Mouse (Mus musculus): ENCODE results near the gene Eif4e. TPM values are rescaled to one million over a fixed set of nuclear protein-coding genes. Genes with fewer than 3 reads are reported as not detected.

Eif4e gene
- 240 and 259 TPM in 2 replicates for polyA plus RNA-seq (2015; fragmentation: Nextera tagmentation; extraction: Ambion mirVana)

DNA sequence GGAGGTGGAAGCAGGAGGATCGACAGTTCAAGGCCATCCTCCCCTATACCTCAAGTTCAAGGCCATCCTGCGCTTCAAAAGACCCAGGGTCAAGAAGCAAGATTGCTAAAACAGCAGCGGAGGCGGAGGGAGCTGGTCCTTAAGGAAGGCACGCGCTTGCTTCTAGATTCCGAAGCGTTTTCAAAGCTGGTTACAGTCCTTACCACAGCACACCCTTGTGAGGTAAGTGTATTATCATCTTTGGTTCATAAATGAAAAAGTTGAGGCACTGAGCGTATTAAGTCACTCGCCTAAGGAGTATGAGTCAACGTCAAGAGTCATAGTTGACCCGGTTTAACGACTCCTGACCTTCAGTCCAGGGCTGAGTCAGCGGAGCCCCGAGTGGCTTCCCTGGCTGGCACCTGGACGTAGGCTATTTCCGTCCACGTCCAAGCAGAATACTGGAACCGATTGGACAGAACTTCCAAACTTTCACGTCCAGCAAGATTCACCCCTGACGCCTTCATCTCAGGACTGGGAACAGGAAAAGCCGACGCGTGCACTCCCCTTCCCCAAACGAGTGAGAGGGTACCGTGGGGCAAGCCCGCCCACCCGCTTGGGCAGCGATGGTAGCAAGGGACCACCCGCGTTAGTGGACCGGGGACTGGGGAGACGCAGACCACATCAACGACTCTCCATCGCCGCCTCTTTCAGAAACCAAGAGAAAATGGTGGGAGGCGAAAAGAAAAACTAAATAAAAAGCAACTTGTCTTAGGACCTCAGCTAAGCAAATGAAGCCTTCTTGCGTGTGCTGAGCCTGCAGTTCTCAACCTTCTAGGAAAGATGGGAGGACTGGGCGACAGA, at the start of gene Eif4e:
Gene Eif4e (plus strand): TSS at position 107 of the 843 bp plus-strand sequence.
- Histone ChIP-seq H3K27ac (peak within 1 kb of the TSS; percentile 96), H3K36me3 (ENCODE audit: insufficient read depth, low read length) (no peaks in the 10 kb centered on the region), H3K9ac (ENCODE audit: low read depth, low read length) (peak within 1 kb of the TSS; percentile 67), H3K4me3 (replicated peaks; ENCODE audit: low read depth, low read length) (peak within 1 kb of the TSS; percentile 100), H3K9me3 (replicated peaks; ENCODE audit: low read length) (no peaks in the 10 kb centered on the region), H3K27me3 (ENCODE audit: insufficient read depth, low read length) (no peaks in the 10 kb centered on the region), H3K4me1 (replicated peaks; ENCODE audit: insufficient read depth, low read length) (0 out of 2 replicates have a peak, but pooled peaks cover 15% of the 10 kb centered on the region), H3K4me2 (ENCODE audit: low read length) (peak within 1 kb of the TSS; percentile 81)
- DNase-seq (ENCODE audit: low spot score): peak; percentile 65
- ATAC-seq (replicated peaks; ENCODE audit: low FRiP score, low read depth): peak; percentile 71
- no peak for TF ChIP-seq CTCF (IDR thresholded peaks at IDR 0.05; ENCODE audit: low read depth)
- 2% methylated on average over 39 of the region's 39 CpGs for WGBS

DNA sequence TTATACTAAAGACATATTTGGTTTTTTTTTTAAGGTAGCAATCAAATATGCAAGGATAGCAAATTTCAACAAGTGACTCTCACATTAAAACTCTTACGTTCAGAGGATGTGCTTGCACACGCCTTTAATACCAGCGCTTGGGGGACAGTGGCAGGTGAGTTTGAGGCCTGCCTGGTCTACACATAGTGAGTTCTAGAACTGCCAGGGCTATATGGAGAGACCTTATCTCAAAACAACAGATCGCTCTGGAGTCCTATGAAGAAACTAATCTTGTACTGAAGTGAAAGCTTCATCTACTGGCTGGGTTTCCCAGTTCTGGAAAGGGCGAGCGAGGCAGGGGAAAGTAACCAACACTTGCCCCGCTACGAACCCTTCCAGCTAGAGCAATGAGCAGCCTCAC, 46.5 kb upstream of the Eif4e start:
- Histone ChIP-seq H3K9me3 (replicated peaks; ENCODE audit: low read length) (no peaks in the 10 kb centered on the region), H3K4me1 (replicated peaks; ENCODE audit: insufficient read depth, low read length) (no peaks in the 10 kb centered on the region)
- TF ChIP-seq CTCF (IDR thresholded peaks at IDR 0.05; ENCODE audit: low read depth): no peak

DNA sequence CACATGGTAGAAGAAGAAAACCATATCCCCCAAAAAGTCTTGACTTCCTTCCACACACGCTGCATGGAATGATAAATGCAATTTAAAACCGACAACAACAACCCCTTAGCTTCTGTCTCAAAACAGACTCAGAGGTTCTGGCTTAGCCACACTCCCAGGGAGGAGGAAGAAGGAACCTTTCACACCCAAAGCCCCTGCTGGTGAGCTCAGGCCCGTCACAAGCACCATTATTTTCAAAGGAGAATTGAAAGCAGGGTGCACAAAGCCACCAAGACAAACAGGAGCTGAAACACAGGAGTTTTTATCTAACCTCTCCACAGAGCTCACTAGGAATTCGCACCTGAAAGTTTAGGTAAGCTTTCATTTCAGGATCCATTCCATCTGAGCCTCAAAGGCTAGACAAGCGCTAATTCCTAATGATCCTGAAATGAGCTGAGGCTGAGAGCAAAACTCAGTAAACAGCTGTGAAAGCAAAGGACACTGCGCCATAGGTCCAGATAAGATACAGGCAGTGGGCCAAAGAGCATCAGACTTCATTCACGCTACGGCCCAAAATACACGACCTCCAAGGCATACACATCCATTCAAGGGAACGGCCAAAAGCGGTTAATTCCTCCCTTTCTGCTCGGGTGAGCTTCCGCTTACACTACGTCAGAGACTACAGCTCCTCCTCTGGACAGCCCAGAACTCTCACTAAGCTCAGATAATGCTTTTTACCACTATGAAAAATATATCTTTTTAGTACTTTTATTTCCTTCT, 44.3 kb upstream of the Eif4e start:
- no peak overlapping the region for H3K4me2 ChIP-seq (ENCODE audit: low read length)
- DNase-seq (ENCODE audit: low spot score) (peak; percentile 52), ATAC-seq (replicated peaks; ENCODE audit: low FRiP score, low read depth) (no peak)
- H3K27me3 ChIP-seq (ENCODE audit: insufficient read depth, low read length): no peaks in the 10 kb centered on the region
- peaks cover 11% of the 10 kb centered on the region; the same call in 1 of the 2 replicates for H3K36me3 ChIP-seq (ENCODE audit: insufficient read depth, low read length)
- no peak overlapping the region for H3K4me3 ChIP-seq (replicated peaks; ENCODE audit: low read depth, low read length)
- H3K9me3 ChIP-seq (replicated peaks; ENCODE audit: low read length): no peaks in the 10 kb centered on the region
- no peak overlapping the region for H3K27ac ChIP-seq
- 57% methylated on average over 14 of the region's 14 CpGs for WGBS
- TF ChIP-seq CTCF (IDR thresholded peaks at IDR 0.05; ENCODE audit: low read depth): no peak; the same call in 1 of the 2 replicates
- H3K4me1 ChIP-seq (replicated peaks; ENCODE audit: insufficient read depth, low read length): no peaks in the 10 kb centered on the region
- no peak overlapping the region for H3K9ac ChIP-seq (ENCODE audit: low read depth, low read length)

More for the DNA sequence above, 46.5 kb upstream of the Eif4e start:
- Histone ChIP-seq H3K9ac (ENCODE audit: low read depth, low read length) (no peak overlapping the region), H3K27ac (no peak overlapping the region), H3K36me3 (ENCODE audit: insufficient read depth, low read length) (peaks cover 11% of the 10 kb centered on the region; the same call in 1 of the 2 replicates), H3K4me2 (ENCODE audit: low read length) (no peak overlapping the region), H3K27me3 (ENCODE audit: insufficient read depth, low read length) (no peaks in the 10 kb centered on the region), H3K4me3 (replicated peaks; ENCODE audit: low read depth, low read length) (no peak overlapping the region)
- ATAC-seq (replicated peaks; ENCODE audit: low FRiP score, low read depth): no peak
- DNase-seq (ENCODE audit: low spot score): no peak
- 93% methylated on average over 8 of the region's 8 CpGs for WGBS

- peaks cover 11% of the 10 kb centered on the region; the same call in 1 of the 2 replicates for H3K36me3 ChIP-seq (ENCODE audit: insufficient read depth, low read length)
- no peak for DNase-seq (ENCODE audit: low spot score)
Measured at GRCm38 (mm10) chr3:138483240-138483639, 42.7 kb upstream of the Eif4e start.

DNA sequence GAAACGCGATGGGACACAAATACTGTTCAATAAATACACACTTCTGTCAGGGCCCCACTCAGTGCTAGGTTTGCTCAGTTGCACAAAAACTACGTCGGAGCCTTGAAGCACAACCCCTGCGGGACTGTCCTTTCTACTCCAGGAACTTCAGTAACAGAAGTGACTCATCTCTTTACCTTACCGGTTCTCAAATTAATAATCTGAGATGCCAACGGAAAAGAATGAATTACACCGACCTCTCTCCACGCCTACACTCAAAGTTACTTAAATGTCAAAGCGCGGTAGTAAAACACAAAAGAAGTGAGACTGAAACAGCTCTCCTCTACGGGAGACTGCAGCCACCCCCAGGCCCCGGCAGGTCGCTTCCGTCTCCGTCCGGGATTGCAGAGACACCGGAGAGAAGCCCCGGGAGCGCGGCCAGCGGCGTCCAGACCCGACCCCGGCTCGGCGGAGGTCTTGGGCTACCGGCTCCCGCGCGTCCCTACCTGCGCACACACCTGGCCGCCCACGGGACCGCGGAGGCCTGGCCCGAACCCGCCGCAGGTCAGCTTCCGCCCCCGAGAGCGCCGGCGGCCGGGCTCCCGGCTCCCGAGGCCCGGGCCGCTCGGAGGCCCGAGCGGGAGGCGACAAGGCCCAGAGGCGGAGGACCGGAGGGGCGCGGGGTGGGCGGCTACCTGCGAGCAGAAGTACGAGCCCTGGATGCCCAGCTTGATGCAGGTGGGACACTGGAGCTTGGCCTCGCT, 37.2 kb upstream of the Eif4e start:
- Histone ChIP-seq H3K4me1 (replicated peaks; ENCODE audit: insufficient read depth, low read length) (0 out of 2 replicates have a peak, but pooled peaks cover 8% of the 10 kb centered on the region), H3K4me3 (replicated peaks; ENCODE audit: low read depth, low read length) (peak overlapping the region; percentile 96), H3K4me2 (ENCODE audit: low read length) (peak overlapping the region; percentile 58), H3K27ac (peak overlapping the region; percentile 84), H3K9me3 (replicated peaks; ENCODE audit: low read length) (no peaks in the 10 kb centered on the region), H3K9ac (ENCODE audit: low read depth, low read length) (peak overlapping the region; percentile 88), H3K27me3 (ENCODE audit: insufficient read depth, low read length) (no peaks in the 10 kb centered on the region), H3K36me3 (ENCODE audit: insufficient read depth, low read length) (no peaks in the 10 kb centered on the region)
- ATAC-seq (replicated peaks; ENCODE audit: low FRiP score, low read depth) (peak; percentile 30; the same call in 1 of the 2 replicates), DNase-seq (ENCODE audit: low spot score) (peak; percentile 49)
- under 1% methylated on average over 61 of the region's 61 CpGs for WGBS
- TF ChIP-seq CTCF (IDR thresholded peaks at IDR 0.05; ENCODE audit: low read depth): no peak

More at GRCm38 (mm10) chr3:138483240-138483639, 42.7 kb upstream of the Eif4e start:
- Histone ChIP-seq H3K9me3 (replicated peaks; ENCODE audit: low read length) (no peaks in the 10 kb centered on the region), H3K4me1 (replicated peaks; ENCODE audit: insufficient read depth, low read length) (0 out of 2 replicates have a peak, but pooled peaks cover 7% of the 10 kb centered on the region), H3K9ac (ENCODE audit: low read depth, low read length) (no peak overlapping the region), H3K4me2 (ENCODE audit: low read length) (no peak overlapping the region), H3K27ac (no peak overlapping the region), H3K27me3 (ENCODE audit: insufficient read depth, low read length) (no peaks in the 10 kb centered on the region), H3K4me3 (replicated peaks; ENCODE audit: low read depth, low read length) (no peak overlapping the region)
- 98% methylated on average over 2 of the region's 2 CpGs for WGBS
- TF ChIP-seq CTCF (IDR thresholded peaks at IDR 0.05; ENCODE audit: low read depth): no peak
- ATAC-seq (replicated peaks; ENCODE audit: low FRiP score, low read depth): no peak
